Mouse (Mus musculus): ENCODE results near the gene Fermt3.

The Fermt3 gene

DNA sequence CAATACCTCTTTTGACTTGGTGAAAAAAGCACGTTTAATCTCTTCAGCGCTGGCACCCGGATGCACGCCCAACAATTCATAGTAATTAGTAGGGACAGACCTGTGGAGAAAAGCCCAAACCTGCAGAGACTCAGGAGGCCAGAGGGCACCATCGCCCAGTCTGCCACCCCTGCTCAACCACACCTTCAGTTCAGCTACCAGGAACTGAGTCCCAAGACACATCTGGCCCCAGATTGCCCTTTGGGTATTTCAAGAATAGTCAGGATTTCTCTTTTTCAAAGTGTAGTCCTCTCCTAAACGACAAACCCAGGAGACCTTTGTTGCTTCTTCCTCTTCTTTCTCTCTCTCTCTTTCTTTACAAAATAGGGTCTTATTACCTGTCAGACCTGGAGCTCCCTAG, 28.6 kb downstream of the Fermt3 start:
- DNase-seq (ENCODE audit: low read depth) = no peak

DNA sequence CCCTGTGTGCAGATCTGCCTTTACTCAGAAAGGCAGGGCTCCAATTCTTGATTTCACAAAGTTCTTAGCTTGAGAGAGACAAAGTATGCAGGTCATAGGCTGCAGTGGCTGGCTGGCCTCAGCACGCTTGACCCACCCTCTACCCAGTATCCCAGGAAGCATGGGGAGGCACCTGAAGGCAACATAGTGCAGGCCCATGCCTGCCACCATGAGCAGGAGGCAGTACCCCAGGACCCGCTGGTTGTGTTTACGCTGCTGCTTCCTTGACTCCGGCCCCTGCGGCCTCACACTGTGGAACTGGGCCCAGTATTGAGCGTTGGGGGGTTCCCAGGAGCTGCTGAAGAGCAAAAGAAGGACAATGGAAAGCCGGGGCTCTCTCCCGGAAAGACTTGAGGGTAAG, 30.0 kb downstream of the Fermt3 start:
- no peak for DNase-seq (ENCODE audit: low read depth)

GRCm38 (mm10) chr19:6987904-6988285, 31.4 kb downstream of the Fermt3 start:
- no peak for DNase-seq (ENCODE audit: low read depth)

GRCm38 (mm10) chr19:6987061-6987903, 32.0 kb downstream of the Fermt3 start, which contains the start of gene Vegfb:
Vegfb (minus strand) TSS chr19:6987651.
- DNase-seq (ENCODE audit: low read depth) = no peak

DNA sequence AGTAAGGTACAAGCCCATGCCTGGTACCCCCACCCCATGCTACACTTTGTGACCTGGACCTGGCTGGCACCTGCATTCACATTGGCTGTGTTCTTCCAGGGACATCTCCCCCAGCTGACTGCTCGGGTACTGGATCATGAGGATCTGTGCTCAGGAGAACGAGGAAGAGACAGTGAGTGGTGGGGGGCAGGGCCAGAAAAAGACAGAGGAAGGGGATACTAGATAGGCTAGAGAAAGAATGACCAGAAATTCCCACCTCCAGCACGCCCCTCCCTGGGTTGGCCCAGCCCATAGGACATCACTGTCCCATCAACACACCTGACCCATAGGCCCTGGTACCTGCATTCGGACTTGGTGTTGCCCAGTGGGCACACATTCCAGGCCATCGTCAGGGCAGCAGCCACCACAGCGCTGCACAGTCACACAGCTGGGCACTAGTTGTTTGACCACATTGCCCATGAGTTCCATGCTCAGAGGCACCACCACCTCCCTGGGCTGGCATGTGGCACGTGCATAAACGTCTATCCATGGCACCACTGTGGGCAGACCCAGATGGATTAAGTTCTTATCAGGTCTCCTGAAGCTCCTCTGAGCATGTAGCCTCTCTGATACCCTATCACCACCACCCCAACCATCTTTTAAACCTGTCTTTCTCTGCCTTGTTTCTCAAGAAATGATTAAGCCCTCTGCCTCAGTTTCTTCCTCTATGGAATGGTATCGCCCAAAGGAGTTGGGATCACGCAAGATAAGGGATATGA, 33.1 kb downstream of the Fermt3 start:
- DNase-seq (ENCODE audit: low read depth) = no peak

DNA sequence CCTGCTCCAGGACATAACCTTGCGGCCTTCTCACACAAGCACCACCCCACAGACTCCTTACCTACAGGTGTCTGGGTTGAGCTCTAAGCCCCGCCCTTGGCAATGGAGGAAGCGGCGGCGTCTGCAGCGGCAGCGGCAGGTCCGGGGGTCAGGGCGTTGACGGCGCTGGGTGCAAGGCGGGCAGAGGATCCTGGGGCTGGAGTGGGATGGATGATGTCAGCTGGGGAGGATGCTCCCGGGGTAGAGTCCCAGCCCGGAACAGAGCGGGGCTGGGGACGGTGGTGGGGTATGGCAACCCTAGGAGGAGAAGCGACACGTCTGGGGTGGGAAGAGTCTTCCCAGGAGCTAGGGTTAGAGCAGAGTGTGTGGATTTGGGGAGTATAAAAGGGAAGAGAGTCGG, 34.0 kb downstream of the Fermt3 start:
- no peak for DNase-seq (ENCODE audit: low read depth)

DNA sequence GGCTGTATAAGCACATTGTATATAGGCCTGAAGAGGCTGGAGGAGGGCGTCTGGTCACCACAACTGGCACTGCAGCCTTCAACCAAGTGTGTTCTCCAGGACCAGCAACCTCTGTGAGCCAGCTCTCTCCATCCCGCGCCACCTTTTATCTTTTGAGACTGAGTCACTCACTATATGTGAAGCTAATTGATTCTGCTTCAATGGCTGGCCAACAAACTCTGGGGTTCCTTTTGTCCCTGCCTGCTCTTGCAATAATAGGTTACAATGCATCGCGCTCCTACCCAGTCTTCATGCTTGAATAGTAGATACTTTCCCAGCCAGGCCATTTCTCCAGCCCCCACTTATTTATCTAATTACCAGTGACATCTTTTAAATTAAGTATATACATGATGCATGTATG, 35.6 kb downstream of the Fermt3 start:
- no peak for DNase-seq (ENCODE audit: low read depth)

GRCm38 (mm10) chr19:6981465-6981864, 37.8 kb downstream of the Fermt3 start:
- no peak for DNase-seq (ENCODE audit: low read depth)

GRCm38 (mm10) chr19:6980381-6981093, 38.7 kb downstream of the Fermt3 start, which contains the start of gene Fkbp2:
Fkbp2 (minus strand) TSS chr19:6980501.
- peak; percentile 98 for DNase-seq (ENCODE audit: low read depth)

- DNase-seq (ENCODE audit: low read depth) = peak; percentile 99
Observed at GRCm38 (mm10) chr19:6979486-6980380, 39.5 kb downstream of the Fermt3 start.

DNA sequence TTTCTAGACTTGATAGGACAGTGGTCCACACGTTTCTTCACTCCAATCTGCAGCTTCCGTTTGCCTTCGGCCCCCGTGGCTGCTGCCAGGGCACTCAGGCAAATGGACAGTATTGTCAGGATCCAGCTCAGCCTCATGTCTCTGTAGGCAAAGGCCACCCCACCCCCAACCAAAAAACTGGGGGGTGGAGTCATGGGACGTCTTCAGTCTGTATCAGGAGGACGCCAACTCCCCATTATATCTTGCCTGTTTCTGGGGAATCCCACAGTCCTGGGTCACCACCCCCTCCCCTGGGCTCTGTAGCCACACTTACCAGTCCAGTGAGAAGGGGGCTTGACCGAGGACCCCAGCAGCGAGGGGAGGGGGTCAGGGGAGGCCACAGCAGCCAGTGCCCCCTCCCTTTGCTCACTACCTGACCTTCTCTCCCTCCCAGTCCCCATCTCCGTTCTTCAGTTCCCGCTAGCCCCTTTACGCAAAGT, 40.2 kb downstream of the Fermt3 start:
- DNase-seq (ENCODE audit: low read depth) = no peak

GRCm38 (mm10) chr19:6978639-6978974, 40.7 kb downstream of the Fermt3 start:
- no peak for DNase-seq (ENCODE audit: low read depth)

GRCm38 (mm10) chr19:6977759-6978638, 41.3 kb downstream of the Fermt3 start:
- no peak for DNase-seq (ENCODE audit: low read depth)

GRCm38 (mm10) chr19:6975537-6976521, 43.4 kb downstream of the Fermt3 start, which contains the start of gene Plcb3:
Plcb3 (minus strand) TSS chr19:6976470.
- DNase-seq (ENCODE audit: low read depth) = no peak

DNA sequence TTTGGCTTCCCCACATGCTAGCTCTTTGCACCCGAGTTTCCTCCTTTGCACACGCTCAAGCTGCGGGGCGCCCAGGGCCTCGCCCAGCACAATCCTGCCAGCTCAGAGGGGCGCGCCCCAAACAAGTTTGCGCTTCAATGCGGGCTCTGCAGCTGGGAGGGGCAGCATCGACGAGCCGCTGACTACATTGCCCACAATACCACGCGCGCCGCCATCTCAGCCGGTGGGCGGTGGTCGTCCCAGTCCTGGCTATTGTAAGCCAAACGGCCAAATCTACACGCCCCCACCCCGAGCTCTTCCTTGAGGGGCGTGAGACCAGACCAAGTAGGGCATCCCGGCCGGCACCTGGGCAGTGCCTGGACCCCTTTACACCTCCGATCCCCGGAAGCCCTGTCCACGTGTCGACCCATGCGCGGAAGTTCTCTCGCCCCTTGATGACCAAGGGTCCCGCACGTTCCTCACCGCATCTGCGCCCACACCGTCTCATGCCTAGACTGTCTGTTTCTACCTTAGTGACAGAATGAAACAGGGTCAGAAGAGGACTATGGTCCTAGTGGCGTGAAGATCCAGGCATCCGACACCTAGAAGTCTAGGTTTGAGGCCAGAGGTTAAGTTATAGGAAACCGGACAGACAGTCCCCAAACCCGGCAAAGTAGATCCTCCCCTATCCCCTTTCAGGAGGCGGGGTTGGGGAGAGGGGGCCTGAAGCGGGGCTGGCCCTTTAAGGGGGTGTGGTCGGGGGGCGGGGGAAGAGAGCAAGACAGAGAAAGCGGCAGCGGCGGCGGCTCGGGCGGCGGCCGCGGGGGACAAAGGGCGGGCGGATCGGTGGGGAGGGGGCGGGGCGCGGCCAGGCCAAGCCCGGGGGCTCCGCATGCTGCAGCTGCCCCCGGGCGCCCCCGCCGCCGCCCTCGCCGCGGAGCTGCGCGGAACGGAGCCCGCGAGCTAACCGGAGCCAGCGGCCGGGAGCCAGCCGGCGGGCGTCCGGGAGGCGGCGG, 44.8 kb downstream of the Fermt3 start, which contains the start of gene Ppp1r14b:
Gene Ppp1r14b (plus strand): TSS at position 758 of the 995 bp plus-strand sequence.
- peak; percentile 84 for DNase-seq (ENCODE audit: low read depth)

DNA sequence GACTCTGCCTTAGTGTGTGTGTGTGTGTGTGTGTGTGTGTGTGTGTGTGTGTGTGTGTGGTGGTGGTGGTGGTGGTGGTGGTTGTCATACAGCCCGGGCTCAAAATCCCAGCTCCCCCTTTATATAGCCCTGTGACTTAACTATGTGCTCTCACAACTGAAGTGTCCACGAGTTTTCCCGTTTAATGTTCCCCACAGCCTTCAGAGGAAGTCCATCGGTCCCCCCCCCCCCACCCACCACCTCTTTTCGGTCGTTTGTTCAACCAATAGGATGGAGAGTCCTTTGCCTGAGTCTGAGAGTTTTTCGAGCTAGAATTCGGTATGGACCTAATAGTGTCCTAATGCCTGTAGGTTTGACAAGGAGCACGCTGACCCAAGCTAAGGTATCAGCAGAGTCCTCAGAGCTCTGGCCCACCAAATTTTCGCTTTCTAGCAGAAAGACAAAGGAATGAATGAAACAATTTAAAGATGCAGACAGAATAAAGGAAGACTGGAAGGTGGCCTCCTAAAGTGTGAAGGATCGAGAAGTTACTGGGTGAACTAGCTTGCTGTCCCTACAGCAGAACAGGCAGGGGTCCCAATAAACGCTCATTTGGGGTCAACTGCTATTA, 45.6 kb downstream of the Fermt3 start:
- DNase-seq (ENCODE audit: low read depth) = no peak

GRCm38 (mm10) chr19:6972247-6972917, 46.9 kb downstream of the Fermt3 start:
- no peak for DNase-seq (ENCODE audit: low read depth)

Data from c-Kit-positive CD71-negative TER-119-negative erythroid progenitor cells, embryonic 14.5 days (primary cell).